Mouse (Mus musculus) mouse trophoblast stem cell (cell line): ENCODE measurements around the gene Krt90.
"Not testable (repeated sequence)": the region's sequence is repeated elsewhere in the genome, so short reads cannot be mapped to it uniquely, and the experiment has no call there.

Source experiments
- in situ Hi-C, 2 experiments: fragments of 300-500 bp; cut with MseI, MboI; formaldehyde crosslinking; loops; 2 replicates in 1 of 2; 3 replicates in 1 of 2; pipeline ENCODE4 v1.15.1; 2025

The Krt90 gene

GRCm38 (mm10) chr15:101517161-101517560 lies 45.6 kb downstream of the Krt90 start, which contains the start of gene Gm49425:
Gene Gm49425 (minus strand): TSS chr15:101517261.
- in situ Hi-C loops: not testable (repeated sequence)

DNA sequence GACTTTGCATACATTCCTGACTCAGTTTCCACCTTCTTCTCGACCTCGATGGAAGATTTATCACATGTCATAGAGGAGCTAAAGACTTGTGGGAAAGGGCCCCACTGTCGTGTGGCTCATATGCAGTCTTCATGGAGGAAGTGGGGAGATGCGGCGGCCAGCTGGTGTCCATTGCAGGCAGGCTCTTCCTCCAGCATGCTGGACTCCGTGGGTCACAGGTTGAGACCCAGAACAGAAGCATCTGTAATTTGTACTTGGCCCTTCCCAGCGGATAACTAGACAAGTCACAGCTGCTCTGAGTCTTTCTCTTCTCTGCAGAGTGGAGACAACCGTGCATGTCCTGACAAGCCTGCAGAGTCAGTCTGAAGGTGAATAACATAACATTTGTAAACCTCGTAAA lies 54.5 kb downstream of the Krt90 start:
- in situ Hi-C loops: no loop called here

DNA sequence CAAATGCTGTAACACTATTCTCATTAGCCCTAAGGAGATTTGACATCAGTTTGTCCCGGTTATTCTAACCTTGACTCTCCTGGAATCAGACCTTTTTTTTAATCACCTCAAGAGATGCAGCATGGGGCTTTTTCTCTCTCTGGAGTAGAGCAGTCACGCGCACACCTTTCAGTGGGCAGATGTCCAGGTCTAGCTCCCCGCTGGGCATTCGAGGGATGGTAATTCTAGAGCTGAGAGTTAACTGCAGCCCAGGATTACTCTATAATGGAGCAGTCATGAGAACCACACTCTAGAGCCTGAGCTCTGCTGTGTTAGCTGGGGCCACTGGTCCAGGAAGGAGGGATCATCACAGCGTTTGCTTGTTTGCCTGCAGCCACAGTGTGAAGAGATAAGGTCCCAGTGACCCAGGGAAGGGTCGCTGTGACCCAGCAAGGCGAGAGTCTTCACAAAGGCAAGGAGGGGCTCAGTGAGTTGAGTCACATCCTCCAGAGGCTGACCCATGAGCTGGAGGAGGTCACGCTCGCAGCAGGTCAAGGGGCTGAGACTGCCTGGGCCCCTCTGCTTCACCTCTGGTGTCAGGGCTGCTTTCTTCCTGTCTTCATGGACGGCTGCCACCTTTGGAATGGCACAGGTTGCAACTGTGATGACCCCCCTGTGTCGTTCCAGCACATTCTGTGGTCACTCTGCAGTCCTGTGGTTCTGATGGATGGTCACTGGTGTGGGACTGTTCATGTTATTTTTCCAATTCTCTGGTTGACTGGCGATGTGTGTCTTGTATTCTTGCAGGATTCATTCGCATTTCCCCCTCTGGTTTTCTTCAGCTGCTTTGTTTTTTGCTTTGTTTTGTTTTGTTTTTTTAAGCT lies 55.6 kb downstream of the Krt90 start:
- in situ Hi-C loops: no loop called here
